Mouse (Mus musculus) CH12F3 (cell line): ENCODE results near the gene Nup155.

Experiments used
- in situ Hi-C: fragments of 300-500 bp; cut with MboI; formaldehyde crosslinking; loops from 2 replicates; pipeline ENCODE4 v1.14.3; 2020; ENCODE audit warnings: low sequenced_read_pairs

The Nup155 gene

GRCm38 (mm10) chr15:8189563-8189962 lies 80.5 kb downstream of the Nup155 start:
- in situ Hi-C loops: no loop called here

- in situ Hi-C loops: no loop called here
Measured at GRCm38 (mm10) chr15:8190435-8190834, 81.4 kb downstream of the Nup155 start.

DNA sequence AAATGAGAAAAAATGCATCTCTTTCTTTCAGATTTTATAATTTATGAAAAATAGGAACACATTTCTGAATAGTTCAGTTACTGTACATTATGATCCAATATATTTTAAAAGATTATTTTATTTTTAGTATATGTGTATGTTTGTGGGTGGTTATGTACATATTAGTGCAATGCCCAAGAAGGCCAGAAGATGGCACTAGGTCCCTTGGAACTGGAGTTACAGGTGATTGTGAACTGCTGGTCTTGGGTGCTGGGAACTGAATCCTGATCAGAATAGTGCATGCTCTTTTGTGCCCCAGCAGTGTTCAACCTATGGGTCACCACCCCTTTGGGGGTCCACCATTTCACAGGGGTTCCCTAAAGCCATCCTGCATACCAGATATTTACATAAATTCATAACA lies 91.2 kb downstream of the Nup155 start:
- in situ Hi-C loops: no loop called here

GRCm38 (mm10) chr15:8208362-8208761 lies 99.3 kb downstream of the Nup155 start:
- in situ Hi-C loops: no loop called here
